Mouse (Mus musculus) G1E-ER4 (cell line): ENCODE results near the gene Prkcz. TPM values are rescaled to one million over a fixed set of nuclear protein-coding genes. Genes with fewer than 3 reads are reported as not detected.

Experiments used
- GATA1 ChIP-seq: IDR thresholded peaks from one replicate; pipeline ENCODE4 v1.8.0; 2012; ENCODE audit warnings: low read length, inconsistent platforms
- polyA plus RNA-seq: library from polyadenylated mRNA; stranded (reverse); fragments of >175 nt; gene quantifications from 2 replicates; pipeline ENCODE4 v1.2.3, GENCODE M21; 2012

Gene Prkcz
- polyA plus RNA-seq, 1 experiment: not detected

DNA sequence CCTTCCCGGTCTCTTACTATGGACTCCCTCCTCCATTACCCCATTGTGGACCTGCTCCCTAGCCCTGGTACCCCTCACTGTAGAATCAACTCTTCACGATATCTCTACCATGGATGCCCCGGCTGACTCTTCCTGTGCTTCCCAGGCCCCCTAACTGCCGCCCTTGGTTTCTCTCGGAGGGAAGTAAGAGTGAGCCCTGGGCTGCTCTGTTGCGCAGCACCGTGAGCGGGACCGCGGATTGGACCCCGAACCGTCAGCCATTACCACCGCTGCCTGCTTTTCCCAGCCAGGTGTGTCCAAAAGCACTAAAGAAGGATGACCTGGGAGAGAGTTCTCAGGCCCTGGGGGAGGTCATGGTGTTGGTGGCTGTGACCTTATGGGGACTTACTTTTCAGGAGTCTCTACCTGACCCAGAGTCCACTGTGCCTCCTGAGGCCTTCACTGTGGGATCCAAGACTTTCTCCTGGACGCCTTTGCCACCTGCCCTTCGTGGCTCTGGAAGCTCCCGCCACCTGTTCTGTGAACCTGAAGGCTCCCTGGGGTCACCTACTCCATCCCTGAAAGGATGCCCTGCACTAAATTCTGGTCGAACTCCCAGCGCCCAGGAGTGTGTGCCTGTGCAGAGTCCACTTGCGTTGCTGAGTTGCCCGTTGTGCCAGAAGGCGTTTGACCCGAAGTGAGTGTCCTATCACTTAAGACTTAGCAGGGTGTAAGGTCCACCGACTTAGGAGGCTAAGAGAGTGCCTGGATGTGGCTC lies 110.6 kb downstream of the Prkcz start:
- TF ChIP-seq GATA1: no peak

DNA sequence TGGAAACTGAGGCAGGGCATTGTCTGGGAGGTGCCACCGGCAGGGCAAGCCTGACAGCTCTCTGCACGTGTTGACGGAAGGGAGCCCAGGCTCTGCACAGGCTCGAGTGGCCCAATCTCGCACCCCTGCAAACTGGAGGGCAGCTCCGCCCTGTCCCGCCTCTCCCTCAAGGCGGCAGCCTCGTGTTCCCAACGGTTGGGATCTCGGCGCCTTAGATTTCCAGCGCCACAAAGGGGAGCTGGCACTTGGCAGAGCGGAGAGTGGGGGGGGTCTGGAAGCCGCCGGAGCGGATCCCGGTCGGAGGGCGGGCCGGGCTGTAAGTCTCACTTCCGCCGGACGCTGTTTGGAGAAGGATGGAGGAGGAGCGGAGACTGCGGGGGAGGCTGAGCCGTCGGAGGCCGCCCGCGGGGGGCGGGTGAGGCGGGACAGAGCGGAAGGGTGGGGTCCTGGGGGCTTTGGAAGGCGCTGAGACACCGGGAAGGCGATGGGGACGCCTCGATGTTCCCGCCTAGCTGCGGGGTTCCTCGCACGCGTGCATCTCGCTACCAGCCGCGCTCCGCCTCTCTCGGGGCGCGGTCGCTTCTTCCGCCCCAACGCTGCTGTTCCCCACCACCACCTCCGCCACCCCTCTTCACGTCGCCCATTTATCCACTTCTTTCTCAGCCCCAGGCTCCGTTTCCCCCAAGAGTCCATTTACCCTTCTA lies 111.4 kb downstream of the Prkcz start, which contains the start of gene Faap20:
Gene Faap20, plus strand, starts transcription at position 155 of the 704 bp plus-strand sequence.
- no peak for TF ChIP-seq GATA1

DNA sequence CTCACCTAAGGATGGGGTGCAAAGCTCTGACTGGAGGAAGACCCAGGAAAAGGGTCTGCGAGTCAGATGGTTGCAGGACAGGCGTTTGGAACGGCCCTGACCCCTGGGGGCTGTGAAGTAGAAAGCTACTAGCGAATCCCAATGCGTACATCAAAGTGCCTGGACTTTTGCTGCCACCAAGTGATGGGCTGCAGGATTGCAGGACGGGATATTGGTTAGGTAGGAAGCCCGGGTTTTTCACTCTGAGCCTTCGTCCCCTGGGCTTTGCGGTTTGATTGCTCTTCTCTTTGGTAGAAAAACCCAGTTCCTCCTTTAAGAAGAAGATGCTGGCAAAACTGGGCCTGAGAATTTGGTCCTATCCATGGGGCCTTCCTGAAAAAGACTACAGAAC lies 111.9 kb downstream of the Prkcz start:
- no peak for TF ChIP-seq GATA1

DNA sequence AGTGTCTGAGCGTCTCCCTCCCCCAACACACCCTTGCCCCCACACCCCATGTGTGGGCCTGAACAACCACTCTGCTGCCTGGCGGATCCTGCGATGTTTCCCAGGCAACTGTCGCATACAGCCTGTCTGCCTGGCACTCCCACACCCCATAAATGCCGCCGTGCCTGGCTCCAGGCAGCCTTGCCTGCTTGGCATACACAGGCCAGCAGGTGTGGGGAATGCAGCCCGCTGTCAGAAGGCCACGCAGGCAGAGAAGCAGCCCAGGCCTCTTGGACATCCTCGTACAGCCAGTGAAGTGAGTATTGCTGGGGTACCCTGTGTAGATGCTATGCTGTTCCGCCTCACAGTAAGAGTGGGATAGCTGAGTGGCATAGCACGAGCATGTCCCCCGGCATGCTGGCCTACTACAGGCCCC lies 114.5 kb downstream of the Prkcz start:
- TF ChIP-seq GATA1: no peak

DNA sequence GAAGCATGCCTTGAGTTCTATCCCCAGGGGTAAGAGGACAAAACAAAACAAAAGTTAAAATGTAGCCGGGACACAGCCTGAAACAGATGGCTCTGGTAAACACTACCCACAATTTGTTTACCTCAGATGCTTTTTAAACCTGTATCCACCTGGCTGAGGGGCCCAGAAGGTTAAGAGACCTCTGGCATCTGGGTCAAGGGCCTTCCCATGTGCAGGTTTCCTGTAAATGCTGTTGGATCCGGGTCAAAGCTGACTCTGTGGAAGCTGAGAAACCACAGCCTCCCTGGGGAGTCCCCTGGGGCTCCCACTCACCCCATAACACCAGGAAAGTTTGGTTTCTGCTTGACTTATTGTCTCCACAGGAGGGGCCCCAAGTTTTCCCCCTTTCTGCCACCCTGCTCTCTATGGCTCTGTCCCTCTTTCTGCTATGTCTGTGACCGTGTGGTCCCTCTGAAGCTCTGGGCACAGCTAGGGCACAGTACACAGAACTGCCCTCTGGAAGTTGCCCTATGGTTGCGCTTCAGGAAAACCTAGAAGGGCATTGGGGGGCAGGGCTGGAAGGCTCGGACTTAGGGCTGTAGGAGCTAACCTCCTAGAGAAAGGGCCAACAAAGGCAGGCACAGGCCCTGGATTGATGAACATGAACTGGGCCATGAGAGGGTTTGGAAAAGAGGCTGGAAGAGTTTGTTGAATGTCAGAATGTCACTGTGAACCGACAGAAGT lies 115.2 kb downstream of the Prkcz start:
- TF ChIP-seq GATA1: no peak

DNA sequence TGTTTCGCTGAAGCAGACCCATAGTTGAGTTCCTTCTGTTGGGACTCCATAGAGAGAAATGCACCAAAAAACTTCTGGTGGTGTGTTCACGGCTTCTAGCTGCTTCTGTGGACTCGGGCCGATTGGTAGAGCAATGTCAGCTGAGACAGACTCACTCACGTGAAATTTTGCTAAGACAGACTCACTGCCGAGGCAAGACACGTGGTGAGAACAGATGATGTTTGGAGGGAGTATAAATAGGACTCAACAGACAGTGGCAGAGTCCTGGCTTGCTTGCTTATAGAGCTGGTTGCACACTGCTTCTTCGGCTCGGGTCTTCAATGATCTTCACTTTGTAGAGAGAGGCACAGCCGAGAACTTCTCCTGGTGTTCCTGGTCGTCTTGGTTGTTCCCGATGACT lies 117.9 kb downstream of the Prkcz start:
- TF ChIP-seq GATA1: no peak

DNA sequence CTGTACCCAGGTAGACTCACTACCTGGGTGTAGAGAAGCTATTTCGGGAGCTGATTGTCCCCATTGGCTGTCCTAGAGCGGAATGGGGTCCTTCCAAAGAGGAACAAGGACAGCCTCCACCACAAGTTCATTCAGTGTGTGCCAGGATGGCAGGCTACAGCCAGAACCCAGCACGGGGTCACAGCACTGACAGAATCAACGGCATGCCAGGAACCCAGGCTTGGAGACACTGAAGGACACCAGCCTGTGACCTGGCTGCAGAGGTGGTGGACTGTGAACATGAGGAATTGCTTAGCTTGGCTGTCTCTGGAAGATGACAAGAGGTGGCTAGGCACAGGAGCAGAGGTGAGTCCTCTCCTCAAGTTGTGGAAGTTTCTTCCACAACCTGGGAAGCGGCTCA lies 118.9 kb downstream of the Prkcz start:
- no peak for TF ChIP-seq GATA1

DNA sequence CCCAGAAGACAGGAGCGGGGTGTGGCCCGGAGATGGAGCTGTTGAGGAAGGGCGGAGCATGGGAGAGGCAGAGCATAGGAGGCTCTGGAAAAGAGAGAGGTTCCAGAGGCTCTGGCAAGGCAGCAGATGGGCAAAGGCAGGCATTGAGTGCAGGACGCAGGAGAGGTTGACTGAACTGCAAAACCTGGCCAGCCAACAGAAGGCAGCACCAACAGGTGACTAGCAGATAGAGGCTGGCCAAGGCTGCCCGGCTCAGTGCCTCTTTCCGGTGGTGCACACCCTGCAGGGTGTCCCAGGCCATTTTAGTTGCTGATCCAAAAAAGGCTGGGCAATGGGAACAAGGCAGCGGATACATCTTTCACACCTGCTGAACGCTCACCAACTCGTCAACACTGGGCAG lies 119.4 kb downstream of the Prkcz start:
- TF ChIP-seq GATA1: no peak

DNA sequence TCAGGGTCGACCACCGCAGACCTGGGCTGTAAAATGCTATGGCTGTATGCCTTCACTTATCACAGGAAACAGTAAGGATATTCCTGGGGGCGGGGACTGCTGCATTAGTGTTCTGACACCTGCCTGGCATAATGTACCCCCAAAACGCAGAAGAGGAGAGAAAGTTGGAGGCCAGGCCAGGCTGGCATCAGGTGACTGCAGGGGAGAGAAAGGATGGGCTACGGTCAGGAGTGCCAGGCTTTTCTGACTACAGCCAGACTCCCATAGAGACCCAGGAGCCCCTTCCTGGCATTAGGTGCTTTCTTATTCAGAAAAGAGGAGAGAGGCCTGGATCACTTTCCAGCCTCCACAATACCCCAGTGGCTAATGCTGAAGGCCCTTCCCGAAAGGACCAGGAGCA lies 121.7 kb downstream of the Prkcz start:
- no peak for TF ChIP-seq GATA1

DNA sequence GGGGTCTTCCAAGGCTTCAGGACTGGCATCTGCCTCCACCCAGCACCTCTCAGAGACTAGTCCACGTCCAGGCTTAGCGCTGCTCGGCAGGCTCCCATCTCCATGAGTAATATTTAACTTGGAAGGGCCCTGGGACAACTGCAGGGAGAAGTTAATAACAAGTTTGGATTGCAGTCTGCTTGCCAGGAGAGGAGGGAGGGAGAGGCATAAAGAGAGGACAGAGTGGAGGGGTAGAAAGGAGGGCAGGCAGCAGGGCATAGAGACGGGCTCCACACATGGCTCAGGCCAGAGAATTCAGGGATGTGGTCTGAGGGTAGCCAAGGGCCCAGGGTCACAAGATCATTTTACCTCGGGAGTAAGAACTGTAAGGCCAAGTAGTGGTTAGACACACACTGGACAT lies 122.9 kb downstream of the Prkcz start:
- no peak for TF ChIP-seq GATA1

DNA sequence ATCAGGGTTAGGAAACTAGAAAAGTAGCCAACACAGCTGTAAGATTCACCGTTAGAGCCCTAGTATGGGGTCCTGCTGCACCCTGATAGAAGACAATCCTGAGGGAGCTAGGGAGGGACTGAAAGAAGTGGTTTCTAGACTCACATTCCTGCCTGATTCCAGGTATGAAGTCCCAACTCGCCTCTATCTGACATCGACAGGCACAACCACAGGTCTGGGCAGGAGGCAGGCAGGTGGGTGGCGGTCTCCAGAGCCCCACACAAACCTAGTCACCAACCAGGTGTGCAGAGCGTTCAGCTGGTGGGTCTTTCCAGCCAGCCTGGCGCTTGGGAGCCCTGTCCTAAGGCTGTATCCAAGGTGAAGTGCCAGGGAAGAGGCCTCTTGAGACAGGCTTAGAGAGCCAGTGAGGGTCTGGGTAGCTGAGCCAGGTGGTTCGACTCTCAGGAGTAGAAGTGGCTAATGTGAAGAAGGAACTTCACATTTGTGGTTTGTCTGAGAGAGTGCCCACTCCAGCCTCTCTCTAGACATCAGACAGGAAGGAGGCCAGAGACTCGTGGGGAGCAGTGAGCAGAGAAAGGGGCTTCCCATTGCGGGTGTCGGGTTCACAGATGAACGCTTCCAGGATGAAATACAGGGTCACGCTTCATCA lies 124.3 kb downstream of the Prkcz start:
- TF ChIP-seq GATA1: no peak

DNA sequence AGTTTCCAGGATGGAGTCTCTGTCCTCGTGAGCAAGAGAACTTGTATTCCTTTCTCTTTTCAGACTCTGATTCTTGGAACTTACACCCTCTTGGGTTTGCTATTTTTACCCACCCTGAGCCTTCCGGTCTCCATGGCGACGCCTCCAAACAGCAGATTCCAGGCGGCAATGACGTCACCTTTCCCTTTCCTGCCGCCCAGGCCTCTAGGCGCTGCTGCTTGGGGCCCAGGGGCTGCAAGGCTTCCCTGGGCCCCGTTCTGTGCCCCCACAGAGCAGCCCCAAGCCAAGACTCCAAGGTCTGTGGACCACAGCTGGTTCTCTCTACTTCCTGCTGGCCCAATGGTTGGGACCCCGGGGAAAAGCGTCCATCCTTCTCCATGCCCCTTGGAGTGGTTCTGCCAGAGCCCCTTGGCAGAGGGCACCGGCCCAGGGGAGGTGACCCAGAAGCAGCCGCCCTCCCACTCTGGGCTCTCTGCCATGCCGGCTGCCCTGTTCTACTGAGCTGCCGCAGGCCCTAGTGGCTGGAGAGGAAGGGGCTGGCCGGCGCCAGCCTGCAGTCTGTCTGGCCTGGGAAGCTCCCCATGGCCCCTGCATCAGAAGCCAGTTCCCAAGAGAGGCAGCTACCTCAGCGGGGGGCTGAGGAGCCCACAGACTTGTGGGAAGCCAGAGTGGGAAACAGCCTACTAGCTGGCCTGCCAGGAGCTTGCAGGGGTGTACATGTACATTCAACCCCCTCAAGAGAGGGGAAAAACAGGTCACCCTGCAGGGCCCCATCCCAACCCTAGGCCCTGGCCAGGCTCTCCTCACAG lies 125.6 kb downstream of the Prkcz start:
- no peak for TF ChIP-seq GATA1

DNA sequence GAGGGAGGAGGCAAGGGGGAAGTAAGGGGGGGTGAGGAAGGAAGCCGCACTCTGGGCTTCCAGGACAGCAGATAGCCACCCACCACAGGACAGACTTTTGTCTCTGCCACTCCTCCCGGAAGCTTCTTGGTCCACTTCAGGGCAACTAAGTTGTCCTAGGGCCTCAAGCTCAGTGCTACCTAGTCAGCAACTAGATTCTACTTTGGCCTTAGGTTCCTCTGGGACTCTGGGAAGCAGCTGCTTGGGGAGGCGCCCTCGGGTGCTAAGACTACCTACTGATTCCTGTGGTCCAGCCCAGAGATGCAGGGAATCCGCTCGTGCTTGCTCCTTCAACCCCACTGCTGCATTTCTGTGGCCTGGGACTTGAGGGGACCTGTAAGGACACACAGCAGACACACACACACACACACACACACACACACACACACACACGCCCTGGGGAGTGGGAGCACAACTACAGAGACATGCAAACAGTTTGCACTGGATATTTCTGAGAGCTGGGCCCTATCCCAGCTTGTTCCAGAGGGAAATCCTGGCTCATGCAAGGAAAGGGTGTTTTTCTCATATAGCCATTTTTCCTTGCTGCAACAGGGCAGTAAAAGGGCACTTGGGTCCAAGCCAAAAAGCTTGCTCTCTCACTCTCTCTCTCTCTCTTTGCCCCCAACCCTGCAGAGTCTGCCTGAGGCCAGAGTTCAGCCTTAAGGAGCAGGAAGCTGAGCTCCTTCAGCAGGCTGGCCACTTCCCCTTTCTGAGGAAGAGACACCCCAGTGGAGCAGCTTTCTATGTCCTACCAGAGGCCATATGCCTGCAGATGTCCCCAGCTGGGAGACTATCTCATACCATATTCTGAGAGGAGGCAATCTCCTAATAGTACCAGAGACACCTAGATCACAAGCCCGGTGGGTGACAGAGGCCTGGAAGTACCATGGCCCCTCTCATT lies 126.5 kb downstream of the Prkcz start:
- no peak for TF ChIP-seq GATA1

DNA sequence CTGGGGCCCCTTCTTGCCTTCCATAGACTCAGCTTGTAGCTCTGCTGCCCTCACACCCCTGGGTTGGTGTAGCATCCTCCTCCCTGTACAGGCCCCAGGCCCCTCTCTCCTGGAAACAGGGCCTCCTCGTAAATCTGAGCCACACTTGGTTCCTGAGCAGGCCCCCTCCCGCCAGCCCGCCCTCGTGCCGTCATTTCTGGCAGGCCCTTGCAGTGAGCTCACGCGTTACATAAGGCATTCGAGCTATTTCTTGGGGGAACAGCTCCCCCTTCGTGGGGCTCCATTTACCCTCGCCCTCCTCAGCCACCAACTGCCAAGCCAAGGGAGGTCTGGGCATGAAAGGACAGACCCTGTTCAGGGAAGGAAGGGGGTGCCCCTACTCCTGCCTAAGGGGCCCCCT lies 127.3 kb downstream of the Prkcz start:
- TF ChIP-seq GATA1: no peak
